Mouse (Mus musculus): ENCODE data around the gene Ralgapa1. TPM values are rescaled to one million over a fixed set of nuclear protein-coding genes. Genes with fewer than 3 reads are reported as not detected.

Ralgapa1 gene
- polyA plus RNA-seq, 1 experiment, result 30.5 TPM

Other genes starting within 250 kb of the Ralgapa1 start
- not detected in 2 replicates for gene Insm2, start 221.7 kb downstream of the Ralgapa1 start, polyA plus RNA-seq (2012; rRNA removed)
- 13.8 and 14.6 TPM in 2 replicates for gene Brms1l, start 15.2 kb upstream of the Ralgapa1 start, polyA plus RNA-seq (2012; rRNA removed)